Mouse (Mus musculus): ENCODE results near the gene Tenm4. TPM values are rescaled to one million over a fixed set of nuclear protein-coding genes. Genes with fewer than 3 reads are reported as not detected.

Gene Tenm4
- total and polyA plus RNA-seq, 2 experiments = 0.09 to 0.11 TPM

DNA sequence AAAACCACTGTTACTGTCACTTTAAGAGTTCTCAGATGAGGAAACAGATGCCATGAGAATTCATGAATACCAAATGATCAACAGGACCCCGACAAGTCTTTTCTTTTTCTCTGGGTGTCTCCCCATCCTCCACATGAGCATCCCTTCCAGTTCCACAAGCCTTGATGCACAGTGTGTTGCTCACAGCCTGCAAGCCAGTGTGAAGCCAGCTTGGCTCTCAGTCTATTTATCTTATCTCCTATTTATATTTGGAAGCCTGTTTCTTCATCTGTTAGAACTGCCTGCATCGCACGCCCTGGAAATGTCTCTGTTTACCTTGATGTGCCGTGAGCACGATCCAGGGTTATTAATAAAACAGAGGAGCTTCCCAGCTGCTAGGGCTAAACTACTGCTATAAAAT, 169.8 kb downstream of the Tenm4 start:
- TF ChIP-seq CTCF (IDR thresholded peaks at IDR 0.05; ENCODE audit: low read depth, low read length) = no peak

DNA sequence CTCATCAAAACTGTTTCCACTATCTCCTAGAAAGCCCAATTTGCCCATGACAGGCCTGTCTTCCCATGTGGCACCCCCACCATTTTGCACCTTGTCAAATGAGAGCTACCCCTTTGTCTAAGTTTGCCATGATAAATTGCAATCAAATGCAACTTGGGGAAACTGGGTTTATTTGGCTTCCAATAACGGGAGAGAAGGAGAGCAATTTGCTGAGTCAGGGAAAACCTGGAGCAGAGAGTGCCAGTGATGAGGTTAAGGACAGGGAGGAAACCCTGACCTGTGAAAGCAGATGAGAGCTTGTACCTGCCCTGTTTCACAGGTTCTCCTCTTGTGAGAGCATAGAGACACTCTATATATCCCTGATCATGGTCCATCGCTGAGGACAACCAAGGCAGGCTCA, 170.4 kb downstream of the Tenm4 start:
- H3K79me2 ChIP-seq (ENCODE audit: control insufficient read depth, insufficient read depth, low read length) = no peaks in the 10 kb centered on the region
- DNase-seq (ENCODE audit: extremely low read depth, low read depth, low spot score) = no peak
- no peaks in the 10 kb centered on the region for H3K36me3 ChIP-seq (ENCODE audit: control insufficient read depth, insufficient read depth, low read length)
- H3K9ac ChIP-seq (ENCODE audit: low read depth, low read length) = no peak overlapping the region
- no peak overlapping the region for H3K27ac ChIP-seq (replicated peaks; ENCODE audit: insufficient read depth, low read depth, low read length)
- 82% methylated on average over 2 of the region's 2 CpGs for WGBS
- H3K4me1 ChIP-seq (ENCODE audit: control insufficient read depth, insufficient read depth, low read length) = no peaks in the 10 kb centered on the region
- H3K27me3 ChIP-seq (ENCODE audit: control insufficient read depth, insufficient read depth, low read length) = no peaks in the 10 kb centered on the region
- TF ChIP-seq POLR2A (IDR thresholded peaks at IDR 0.05; ENCODE audit: extremely low read depth, insufficient read depth, low read length) = no peak
- TF ChIP-seq CTCF (IDR thresholded peaks at IDR 0.05; ENCODE audit: low read depth, low read length) = no peak
- H3K4me3 ChIP-seq (ENCODE audit: insufficient read depth, low read depth, low read length) = no peak overlapping the region

More for the DNA sequence above, 169.8 kb downstream of the Tenm4 start:
- Histone ChIP-seq H3K79me2 (ENCODE audit: control insufficient read depth, insufficient read depth, low read length) (no peaks in the 10 kb centered on the region), H3K4me3 (ENCODE audit: insufficient read depth, low read depth, low read length) (no peak overlapping the region), H3K27me3 (ENCODE audit: control insufficient read depth, insufficient read depth, low read length) (no peaks in the 10 kb centered on the region), H3K4me1 (ENCODE audit: control insufficient read depth, insufficient read depth, low read length) (no peaks in the 10 kb centered on the region), H3K36me3 (ENCODE audit: control insufficient read depth, insufficient read depth, low read length) (no peaks in the 10 kb centered on the region), H3K27ac (replicated peaks; ENCODE audit: insufficient read depth, low read depth, low read length) (no peak overlapping the region), H3K9ac (ENCODE audit: low read depth, low read length) (no peak overlapping the region)
- WGBS = 35% methylated on average over 5 of the region's 5 CpGs
- no peak for DNase-seq (ENCODE audit: extremely low read depth, low read depth, low spot score)

DNA sequence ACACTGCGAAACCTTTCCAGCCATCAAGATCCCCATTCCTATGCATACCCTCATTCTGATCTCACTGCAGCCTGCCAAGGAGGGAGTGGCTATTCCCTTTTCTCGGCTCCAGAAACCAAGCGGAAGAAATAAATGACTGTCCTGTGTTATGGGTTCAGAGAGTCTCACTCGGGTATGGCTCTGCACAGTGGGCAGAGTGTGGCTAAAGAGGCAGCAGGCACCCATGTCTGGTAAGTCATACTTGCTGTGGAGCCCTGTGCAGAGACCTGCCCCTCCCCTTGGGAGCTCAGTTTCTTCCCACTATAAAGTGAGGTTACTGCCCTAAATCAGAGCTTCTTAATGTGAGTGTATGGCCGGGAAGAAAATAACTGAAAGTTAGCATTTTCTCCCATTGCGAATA, 171.9 kb downstream of the Tenm4 start:
- H3K27me3 ChIP-seq (ENCODE audit: control insufficient read depth, insufficient read depth, low read length) = no peaks in the 10 kb centered on the region
- TF ChIP-seq CTCF (IDR thresholded peaks at IDR 0.05; ENCODE audit: low read depth, low read length) = no peak
- H3K4me3 ChIP-seq (ENCODE audit: insufficient read depth, low read depth, low read length) = no peak overlapping the region
- 75% methylated on average over 6 of the region's 6 CpGs for WGBS
- no peaks in the 10 kb centered on the region for H3K79me2 ChIP-seq (ENCODE audit: control insufficient read depth, insufficient read depth, low read length)
- no peaks in the 10 kb centered on the region for H3K36me3 ChIP-seq (ENCODE audit: control insufficient read depth, insufficient read depth, low read length)
- DNase-seq (ENCODE audit: extremely low read depth, low read depth, low spot score) = no peak
- H3K4me1 ChIP-seq (ENCODE audit: control insufficient read depth, insufficient read depth, low read length) = no peaks in the 10 kb centered on the region
- no peak overlapping the region for H3K9ac ChIP-seq (ENCODE audit: low read depth, low read length)
- H3K27ac ChIP-seq (replicated peaks; ENCODE audit: insufficient read depth, low read depth, low read length) = no peak overlapping the region

DNA sequence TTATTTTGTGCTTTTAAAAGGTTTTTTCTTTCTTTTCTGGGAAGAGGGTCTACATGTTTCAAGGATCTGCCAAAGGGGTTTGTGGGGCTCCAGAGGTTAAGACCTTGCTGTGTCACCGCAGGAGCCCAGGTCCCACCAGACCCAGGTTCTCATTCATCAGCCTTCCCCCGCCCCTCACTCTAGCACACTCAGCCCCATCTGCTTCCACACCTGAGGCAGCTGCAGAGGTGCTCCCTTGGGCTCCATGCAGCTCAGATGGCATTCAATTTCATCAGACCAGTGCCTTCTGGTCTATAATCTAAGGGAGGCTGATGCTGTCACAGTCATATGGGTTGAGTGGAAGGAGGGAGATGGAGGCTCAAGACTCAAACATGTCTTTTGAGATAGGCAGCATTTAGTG, 172.6 kb downstream of the Tenm4 start:
- no peak for DNase-seq (ENCODE audit: extremely low read depth, low read depth, low spot score)
- 85% methylated on average over 2 of the region's 2 CpGs for whole genome bisulfite sequencing

DNA sequence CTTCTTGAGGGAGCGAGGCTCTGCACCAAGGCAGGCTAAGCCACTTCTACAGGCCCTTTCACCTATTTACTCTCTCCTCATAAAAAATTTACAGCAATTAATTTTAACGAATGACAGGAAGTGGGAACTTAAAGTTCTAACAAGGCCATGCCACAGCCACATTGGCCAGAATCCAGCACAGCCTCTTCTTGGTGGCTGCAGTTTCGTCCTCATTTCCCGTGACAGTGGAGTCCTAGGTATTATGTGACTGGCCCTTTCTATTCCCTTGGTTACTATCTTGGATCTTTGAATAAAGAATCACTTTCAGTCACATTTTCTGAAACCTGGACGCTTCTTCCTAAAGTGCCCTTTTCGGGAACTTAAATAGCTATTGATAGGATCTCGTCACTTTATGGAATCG, 181.6 kb downstream of the Tenm4 start:
- DNase-seq (ENCODE audit: extremely low read depth, low read depth, low spot score) = no peak
- Histone ChIP-seq H3K27me3 (ENCODE audit: control insufficient read depth, insufficient read depth, low read length) (no peaks in the 10 kb centered on the region), H3K27ac (replicated peaks; ENCODE audit: insufficient read depth, low read depth, low read length) (no peak overlapping the region), H3K9ac (ENCODE audit: low read depth, low read length) (no peak overlapping the region), H3K79me2 (ENCODE audit: control insufficient read depth, insufficient read depth, low read length) (no peaks in the 10 kb centered on the region), H3K36me3 (ENCODE audit: control insufficient read depth, insufficient read depth, low read length) (no peaks in the 10 kb centered on the region), H3K4me1 (ENCODE audit: control insufficient read depth, insufficient read depth, low read length) (no peaks in the 10 kb centered on the region), H3K4me3 (ENCODE audit: insufficient read depth, low read depth, low read length) (no peak overlapping the region)
- 66% methylated on average over 8 of the region's 8 CpGs for WGBS
- TF ChIP-seq POLR2A (IDR thresholded peaks at IDR 0.05; ENCODE audit: extremely low read depth, insufficient read depth, low read length) (no peak), CTCF (IDR thresholded peaks at IDR 0.05; ENCODE audit: low read depth, low read length) (no peak)

More for the DNA sequence above, 172.6 kb downstream of the Tenm4 start:
- Histone ChIP-seq H3K79me2 (ENCODE audit: control insufficient read depth, insufficient read depth, low read length) (no peaks in the 10 kb centered on the region), H3K4me1 (ENCODE audit: control insufficient read depth, insufficient read depth, low read length) (no peaks in the 10 kb centered on the region), H3K4me3 (ENCODE audit: insufficient read depth, low read depth, low read length) (no peak overlapping the region), H3K27me3 (ENCODE audit: control insufficient read depth, insufficient read depth, low read length) (no peaks in the 10 kb centered on the region), H3K36me3 (ENCODE audit: control insufficient read depth, insufficient read depth, low read length) (no peaks in the 10 kb centered on the region), H3K27ac (replicated peaks; ENCODE audit: insufficient read depth, low read depth, low read length) (no peak overlapping the region), H3K9ac (ENCODE audit: low read depth, low read length) (no peak overlapping the region)
- no peak for TF ChIP-seq POLR2A (IDR thresholded peaks at IDR 0.05; ENCODE audit: extremely low read depth, insufficient read depth, low read length)
- no peak for TF ChIP-seq CTCF (IDR thresholded peaks at IDR 0.05; ENCODE audit: low read depth, low read length)

DNA sequence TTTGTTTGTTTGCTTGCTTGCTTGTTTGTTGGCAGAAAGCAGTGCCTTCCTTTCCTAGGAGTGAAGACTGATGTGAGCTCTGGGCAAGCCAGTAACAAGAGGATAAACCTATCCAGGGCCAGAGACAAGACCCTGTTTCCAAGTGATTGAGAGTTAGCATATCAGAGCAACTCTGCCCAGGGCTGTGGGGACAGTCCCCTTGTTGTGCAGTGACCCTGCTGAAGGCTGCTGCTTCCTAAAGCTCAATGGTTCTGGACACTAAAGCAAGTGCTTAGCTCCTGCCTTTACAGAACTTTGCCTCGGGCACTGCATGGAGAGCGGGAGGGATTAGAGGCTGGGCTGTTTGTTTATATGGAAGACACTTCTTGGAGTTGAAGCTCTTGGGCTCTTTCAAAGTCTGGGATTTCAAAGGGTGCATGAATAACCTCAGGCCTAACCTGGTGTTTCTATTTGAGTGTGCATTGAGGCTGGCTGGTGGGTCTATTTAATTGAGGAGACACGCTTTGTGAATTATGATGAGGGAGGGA, 185.3 kb downstream of the Tenm4 start:
- no peaks in the 10 kb centered on the region for H3K27me3 ChIP-seq (ENCODE audit: control insufficient read depth, insufficient read depth, low read length)
- no peak for DNase-seq (ENCODE audit: extremely low read depth, low read depth, low spot score)
- H3K79me2 ChIP-seq (ENCODE audit: control insufficient read depth, insufficient read depth, low read length) = no peaks in the 10 kb centered on the region
- no peak overlapping the region for H3K27ac ChIP-seq (replicated peaks; ENCODE audit: insufficient read depth, low read depth, low read length)
- H3K9ac ChIP-seq (ENCODE audit: low read depth, low read length) = no peak overlapping the region
- H3K4me1 ChIP-seq (ENCODE audit: control insufficient read depth, insufficient read depth, low read length) = no peaks in the 10 kb centered on the region
- H3K36me3 ChIP-seq (ENCODE audit: control insufficient read depth, insufficient read depth, low read length) = no peaks in the 10 kb centered on the region
- no peak overlapping the region for H3K4me3 ChIP-seq (ENCODE audit: insufficient read depth, low read depth, low read length)
- no peak for TF ChIP-seq CTCF (IDR thresholded peaks at IDR 0.05; ENCODE audit: low read depth, low read length)
- no peak for TF ChIP-seq POLR2A (IDR thresholded peaks at IDR 0.05; ENCODE audit: extremely low read depth, insufficient read depth, low read length)
- 68% methylated on average over 3 of the region's 3 CpGs for WGBS

Data from liver, adult 2 months (tissue).